Mouse (Mus musculus): ENCODE measurements around the gene Myl6.

GRCm38 (mm10) chr10:128457676-128458075, 36.3 kb downstream of the Myl6 start:
- TF ChIP-seq CTCF (IDR thresholded peaks at IDR 0.05; ENCODE audit: borderline replicate concordance, control insufficient read depth, extremely low read depth, insufficient read depth, low read length, poor library complexity) (no peak), POLR2A (IDR thresholded peaks at IDR 0.05; ENCODE audit: control insufficient read depth, extremely low read depth, insufficient read depth, low read length, poor library complexity) (no peak)
